Mouse (Mus musculus): ENCODE results near the gene Pank3. TPM values are rescaled to one million over a fixed set of nuclear protein-coding genes. Genes with fewer than 3 reads are reported as not detected.
"Not testable (repeated sequence)": the region's sequence is repeated elsewhere in the genome, so short reads cannot be mapped to it uniquely, and the experiment has no call there.

Pank3 gene
- total RNA-seq, 2 experiments from 2014 or later: 35.7 to 35.8 TPM

- no peak for DNase-seq (ENCODE audit: low spot score in 2 of 2)
These were observed 6.3 kb downstream of the Pank3 start for GRCm38 (mm10) chr11:35775606-35776005.

- no peak for DNase-seq (ENCODE audit: low spot score in 2 of 2)
These were observed 7.2 kb downstream of the Pank3 start for GRCm38 (mm10) chr11:35776452-35776851.

GRCm38 (mm10) chr11:35780336-35780735 lies 11.1 kb downstream of the Pank3 start:
- DNase-seq (ENCODE audit: low spot score in 2 of 2): no peak

DNA sequence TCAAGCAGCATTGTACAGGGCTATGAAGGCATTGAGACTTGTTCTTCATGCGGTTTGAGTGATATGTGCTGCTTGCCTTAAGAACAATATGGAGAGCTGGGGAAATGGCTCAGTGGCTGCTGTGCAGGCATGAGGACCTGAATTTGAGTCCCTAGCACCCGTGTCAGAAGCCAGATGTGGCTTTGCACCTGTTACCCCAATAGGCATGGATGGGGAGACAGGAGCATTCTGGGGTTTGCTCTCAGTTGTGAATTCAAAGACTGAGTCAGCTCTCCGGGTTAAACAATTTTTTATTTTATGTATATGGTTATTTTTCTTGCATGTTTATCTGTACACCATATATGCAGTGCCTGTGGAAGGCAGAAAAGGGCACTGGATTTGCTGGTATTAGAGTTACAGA lies 13.2 kb downstream of the Pank3 start:
- no peak for DNase-seq (ENCODE audit: low spot score in 2 of 2)

GRCm38 (mm10) chr11:35783038-35783437 lies 13.8 kb downstream of the Pank3 start:
- no peak for DNase-seq (ENCODE audit: low spot score in 2 of 2)

- no peak for DNase-seq (ENCODE audit: low spot score in 2 of 2)
These were observed 14.7 kb downstream of the Pank3 start for GRCm38 (mm10) chr11:35784002-35784401.

DNA sequence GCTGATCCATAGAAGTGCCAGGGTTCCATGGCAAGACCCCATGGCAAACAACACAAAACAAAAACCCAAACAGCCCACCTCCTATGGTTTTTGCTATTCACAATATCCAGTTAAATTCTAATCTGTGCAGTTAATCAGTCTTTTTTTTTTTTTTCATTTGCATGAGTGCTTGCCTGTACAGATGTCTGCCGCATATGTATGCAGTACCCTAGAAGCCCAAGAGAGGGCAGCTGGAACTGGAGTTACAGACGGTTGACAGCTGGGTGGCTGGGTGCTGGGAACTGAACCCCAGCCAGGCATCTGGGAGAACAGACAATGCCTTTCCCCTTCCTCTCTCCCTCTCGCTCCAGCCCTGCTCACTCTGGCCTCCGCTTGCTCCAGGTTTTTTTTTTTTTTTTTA lies 15.3 kb downstream of the Pank3 start:
- DNase-seq (ENCODE audit: low spot score in 2 of 2): no peak

DNA sequence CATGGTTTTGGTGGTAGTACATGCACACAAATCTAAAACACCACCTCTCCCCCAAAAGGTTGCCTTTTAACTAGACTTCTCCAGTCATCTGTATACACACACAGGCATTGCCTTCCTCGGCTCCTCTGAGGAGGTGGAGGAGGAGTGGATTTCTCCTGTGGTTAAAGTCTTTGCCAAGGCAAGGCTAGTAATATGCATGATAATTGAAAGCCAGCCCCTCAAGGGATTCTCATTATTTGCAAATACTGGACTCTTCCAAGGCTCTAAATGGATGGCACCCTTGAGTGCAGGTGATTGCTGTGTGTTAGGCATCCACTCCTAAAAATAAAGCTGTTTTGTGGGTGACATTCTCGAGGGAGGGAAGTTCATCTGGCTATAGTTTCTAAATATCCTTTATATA lies 19.2 kb downstream of the Pank3 start:
- no peak for DNase-seq (ENCODE audit: low spot score in 2 of 2)

DNA sequence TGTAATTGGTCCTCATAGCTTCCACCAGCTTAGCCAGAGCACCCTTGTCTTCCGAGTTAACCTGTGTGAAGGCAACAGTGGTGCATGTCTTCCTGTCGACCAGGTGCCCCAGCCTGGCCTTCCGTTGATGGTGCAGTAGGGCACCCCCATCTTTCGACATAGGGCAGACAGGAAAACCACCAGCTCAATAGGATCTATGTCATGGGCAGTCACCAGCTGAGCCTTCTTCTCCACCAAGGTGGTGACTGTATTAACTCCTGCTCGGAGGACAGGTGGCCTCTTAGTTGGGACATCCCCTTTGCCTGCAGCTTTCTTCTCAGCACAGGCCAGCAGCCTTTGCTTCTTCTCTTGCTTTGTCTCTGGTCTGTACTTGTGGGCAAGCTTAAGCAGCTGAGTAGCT lies 23.5 kb downstream of the Pank3 start:
- DNase-seq (ENCODE audit: low spot score in 2 of 2): not testable (repeated sequence)

GRCm38 (mm10) chr11:35797751-35798494 lies 28.6 kb downstream of the Pank3 start:
- peak; percentile 28 to 58 for DNase-seq (ENCODE audit: low spot score in 2 of 2)

- peak; percentile 70 to 83 for DNase-seq (ENCODE audit: low spot score in 2 of 2)
These were observed 29.2 kb downstream of the Pank3 start for GRCm38 (mm10) chr11:35798495-35798820.

DNA sequence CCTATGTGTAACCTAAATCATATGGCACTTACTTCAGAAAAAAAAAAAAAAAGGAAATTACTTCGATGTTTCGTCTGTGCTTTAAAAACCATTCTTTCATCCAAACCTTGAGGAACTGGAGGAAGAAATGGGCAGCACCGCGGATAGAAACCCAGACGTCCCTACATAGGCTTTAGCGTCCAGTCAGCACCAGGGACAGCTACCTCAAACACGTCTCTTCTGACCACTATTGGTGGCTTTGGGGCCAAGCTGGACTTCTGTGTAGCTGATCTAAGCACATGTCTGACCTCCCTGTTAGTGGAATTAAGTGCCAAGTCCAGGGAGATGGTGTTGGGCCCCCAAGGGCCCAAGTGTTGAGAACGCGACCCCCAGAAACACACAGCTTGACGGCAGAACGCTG lies 29.6 kb downstream of the Pank3 start, which contains the start of gene Fbll1:
Gene Fbll1, minus strand, starts transcription at position 11 of the 400 bp plus-strand sequence.
- no peak for DNase-seq (ENCODE audit: low spot score in 2 of 2)

DNA sequence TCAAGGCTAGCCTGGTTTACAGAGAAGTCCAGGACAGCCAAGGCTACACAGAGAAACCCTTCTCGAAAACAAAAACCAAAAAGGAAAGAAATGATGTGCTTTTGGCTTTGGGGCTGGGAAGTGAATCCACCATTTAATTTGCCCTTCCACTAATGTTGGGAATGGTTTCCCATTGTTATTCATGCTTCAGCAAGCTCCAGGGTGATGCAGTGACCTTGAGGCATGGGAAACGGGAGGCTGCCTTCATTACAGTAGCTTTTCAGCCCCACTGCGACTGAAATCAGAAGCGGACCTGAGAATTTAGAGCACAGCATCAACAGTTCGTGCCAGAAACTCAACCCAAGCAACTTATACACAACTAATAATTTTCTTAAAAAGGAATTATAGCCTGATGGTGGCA lies 32.0 kb downstream of the Pank3 start:
- no peak for DNase-seq (ENCODE audit: low spot score in 2 of 2)

DNA sequence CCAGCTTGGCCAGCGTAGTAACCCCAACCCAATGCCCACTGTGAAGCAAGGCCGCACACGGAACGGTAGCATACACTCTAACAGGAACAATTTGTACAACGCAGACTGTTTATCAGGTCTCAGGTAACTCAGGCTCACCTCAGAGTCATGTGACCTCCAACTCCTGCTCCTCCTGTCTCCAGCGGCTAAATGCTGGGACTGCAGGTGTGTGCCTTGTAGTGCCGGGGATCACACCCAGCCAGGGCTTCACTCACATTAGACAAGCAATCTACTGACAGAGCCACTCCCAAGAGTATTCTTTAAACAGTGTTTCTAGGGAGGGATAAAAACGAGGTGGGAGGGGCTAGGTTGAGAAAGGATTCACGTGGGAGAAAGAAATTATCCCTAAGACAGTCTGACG lies 42.2 kb downstream of the Pank3 start:
- DNase-seq (ENCODE audit: low spot score in 2 of 2): no peak

GRCm38 (mm10) chr11:35816316-35816715 lies 47.0 kb downstream of the Pank3 start:
- no peak for DNase-seq (ENCODE audit: low spot score in 2 of 2)

- DNase-seq (ENCODE audit: low spot score in 2 of 2): no peak
These were observed 58.4 kb downstream of the Pank3 start for GRCm38 (mm10) chr11:35827714-35828113.

- no peak for DNase-seq (ENCODE audit: low spot score in 2 of 2)
These were observed 62.9 kb downstream of the Pank3 start for GRCm38 (mm10) chr11:35832139-35832538.

- DNase-seq (ENCODE audit: low spot score in 2 of 2): no peak
These were observed 64.0 kb downstream of the Pank3 start for GRCm38 (mm10) chr11:35833270-35833669.

DNA sequence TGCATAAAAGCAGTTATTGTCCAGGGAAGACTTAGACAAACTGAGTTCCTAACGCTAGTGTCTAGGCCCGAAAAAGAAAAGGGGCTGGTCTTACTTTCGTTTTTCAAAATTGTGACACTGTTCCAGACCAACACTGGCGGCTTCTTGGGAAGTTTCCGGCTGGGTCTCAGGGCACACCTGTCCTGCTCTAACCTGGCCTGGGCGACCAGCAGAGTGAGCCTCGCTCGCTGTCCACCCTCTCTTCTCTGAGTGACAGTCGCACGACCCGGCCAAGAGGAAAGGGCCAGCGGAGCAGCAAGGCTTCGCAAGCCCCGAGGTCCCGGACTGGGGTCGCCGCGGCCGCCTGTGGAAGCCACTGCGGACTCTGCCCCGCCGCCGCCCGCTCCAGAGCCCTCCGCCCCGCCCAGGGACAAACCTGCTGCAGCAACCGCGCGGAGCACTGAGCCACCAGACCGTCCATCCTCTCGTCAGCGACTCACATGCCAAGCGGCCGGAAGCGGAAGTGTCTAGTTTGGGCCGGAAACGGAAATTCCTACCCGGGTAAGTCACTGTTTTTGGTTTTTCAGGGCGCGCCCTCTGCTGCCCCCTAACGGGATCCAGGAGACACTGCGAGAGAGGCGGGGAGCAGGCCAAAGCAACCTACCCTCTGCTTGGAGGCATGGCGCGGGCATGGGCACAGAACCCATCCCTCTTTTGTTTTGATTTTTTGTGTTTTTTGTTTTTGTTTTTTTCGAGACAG lies 64.9 kb downstream of the Pank3 start, which contains the start of gene Rars:
Gene Rars, minus strand, starts transcription at position 485 of the 739 bp plus-strand sequence.
- DNase-seq (ENCODE audit: low spot score in 2 of 2): peak; percentile 95 to 97

DNA sequence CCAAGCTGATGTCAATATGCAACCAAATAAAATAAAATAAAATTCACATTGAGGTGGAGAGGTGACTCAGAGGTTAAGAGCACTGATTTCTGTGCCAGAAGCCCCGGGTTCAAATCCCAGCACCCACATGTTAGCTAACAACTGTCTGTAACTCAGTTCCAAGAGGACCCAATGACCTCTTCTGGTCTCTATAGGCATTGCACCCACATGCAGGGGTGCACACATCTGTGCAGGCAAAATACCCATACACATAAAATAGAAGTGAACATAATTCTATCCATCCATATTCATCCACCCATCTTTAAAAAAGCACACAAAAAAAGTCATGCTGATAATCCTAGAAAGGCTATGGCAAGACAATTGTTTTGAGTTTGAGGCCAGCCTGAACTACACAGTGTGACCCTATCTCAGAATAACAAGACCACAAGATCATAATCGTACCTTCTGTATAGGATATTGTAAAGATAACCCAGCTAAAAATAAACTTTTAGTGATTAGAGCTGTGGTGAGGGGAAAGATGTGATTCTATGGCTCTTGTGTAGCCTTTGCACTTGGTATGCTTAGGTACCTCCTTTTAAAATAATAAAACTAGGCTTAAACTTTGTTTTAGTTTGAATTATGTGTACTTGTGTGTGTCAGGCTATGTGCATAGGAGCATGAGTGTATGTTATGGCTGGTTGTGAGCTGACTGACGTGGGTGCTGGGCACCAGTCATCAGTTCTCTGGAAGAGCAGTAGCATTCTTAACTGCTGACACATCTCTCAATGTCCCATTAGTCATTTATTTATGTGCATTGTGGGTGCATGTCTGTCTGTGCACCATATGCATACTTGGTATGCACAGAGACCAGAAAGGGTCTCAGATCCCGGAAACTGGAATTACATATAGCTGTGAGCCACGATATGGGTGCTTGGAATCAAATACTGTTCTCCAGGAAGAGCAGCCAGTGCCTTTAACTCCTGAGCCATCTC lies 68.2 kb downstream of the Pank3 start:
- no peak for DNase-seq (ENCODE audit: low spot score in 2 of 2)
